Mouse (Mus musculus) heart, embryonic 10.5 days (tissue): Measurements from ENCODE around the gene Gm2075. TPM values are rescaled to one million over a fixed set of nuclear protein-coding genes. Genes with fewer than 3 reads are reported as not detected.
"Not testable (repeated sequence)": the region's sequence is repeated elsewhere in the genome, so short reads cannot be mapped to it uniquely, and the experiment has no call there.

Source experiments
- DNase-seq: peaks from one replicate; pipeline ENCODE4 v3.0.0-alpha.2; 2017; ENCODE audit warnings: low spot score
- H3K27ac ChIP-seq: fragments of 300-500 bp; sonication (generic); 2 replicates; pipeline ENCODE4 v1.5.1; 2016; ENCODE audit warnings: mild to moderate bottlenecking
- H3K27me3 ChIP-seq: fragments of 300-500 bp; sonication (generic); 2 replicates; pipeline ENCODE4 v1.6.1; 2016; ENCODE audit warnings: mild to moderate bottlenecking; ENCODE audit not compliant: poor library complexity, insufficient read depth, severe bottlenecking
- H3K36me3 ChIP-seq: fragments of 300-500 bp; sonication (generic); 2 replicates; pipeline ENCODE4 v1.6.1; 2016; ENCODE audit warnings: mild to moderate bottlenecking, moderate library complexity
- H3K4me1 ChIP-seq: fragments of 300-500 bp; sonication (generic); 2 replicates; pipeline ENCODE4 v1.6.1; 2016; ENCODE audit warnings: mild to moderate bottlenecking
- H3K4me3 ChIP-seq: fragments of 300-500 bp; sonication (generic); 2 replicates; pipeline ENCODE4 v1.5.1; 2016; ENCODE audit warnings: mild to moderate bottlenecking, moderate library complexity
- H3K9me3 ChIP-seq: fragments of 300-500 bp; sonication (generic); 2 replicates; pipeline ENCODE4 v1.6.1; 2016; ENCODE audit warnings: mild to moderate bottlenecking, moderate library complexity
- WGBS: fragments of 180-500 bp; shearing (Covaris S2); methylation state at CpG from one replicate; pipeline ENCODE4 v1.1.7; 2016; 5-methylcytosine and 5-hydroxymethylcytosine counted together
- polyA plus RNA-seq: library from polyadenylated mRNA; unstranded; fragments of >200 nt; fragmentation: Nextera tagmentation; extraction: Ambion mirVana; gene quantifications from 2 replicates; pipeline ENCODE4 v1.2.1, GENCODE M21; 2016

The Gm2075 gene
- polyA plus RNA-seq: not detected in 2 replicates

GRCm38 (mm10) chr12:88011548-88011947 is at the start of gene Gm2075:
Gene Gm2075, plus strand, starts transcription at chr12:88011848.
- H3K27ac ChIP-seq, H3K27me3 ChIP-seq, H3K4me3 ChIP-seq, H3K4me1 ChIP-seq, H3K9me3 ChIP-seq, H3K36me3 ChIP-seq, DNase-seq: not testable (repeated sequence)
- WGBS: no CpG with 5 or more reads among the region's 1 CpGs

- DNase-seq, H3K27ac ChIP-seq, H3K4me1 ChIP-seq, H3K4me3 ChIP-seq, H3K9me3 ChIP-seq, H3K27me3 ChIP-seq, H3K36me3 ChIP-seq: not testable (repeated sequence)
Measured at GRCm38 (mm10) chr12:87984000-87984399, 27.6 kb upstream of the Gm2075 start.

DNA sequence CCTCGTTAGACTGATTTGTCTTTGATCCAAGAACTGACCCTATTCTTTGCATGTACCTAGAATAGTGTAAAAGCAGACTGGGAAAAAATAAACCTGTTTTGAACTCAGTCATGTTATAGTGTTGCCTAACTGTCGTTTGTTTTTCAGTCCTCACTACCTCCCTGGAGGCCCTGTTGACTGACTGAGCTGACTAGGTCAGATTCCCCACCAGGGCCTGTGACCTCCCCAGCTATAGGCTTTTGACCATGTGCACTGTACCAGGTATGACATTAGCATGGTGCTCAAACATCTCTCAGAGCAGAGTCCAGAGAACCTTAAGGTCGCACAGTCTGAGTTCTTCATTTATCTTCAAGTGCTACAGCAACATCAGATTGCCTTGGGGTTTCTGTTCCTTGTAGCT is 7.5 kb upstream of the Gm2075 start:
- not testable (repeated sequence) for H3K36me3 ChIP-seq, H3K27ac ChIP-seq, DNase-seq, H3K9me3 ChIP-seq, H3K27me3 ChIP-seq, H3K4me1 ChIP-seq, H3K4me3 ChIP-seq
- 64% methylated on average over 3 of the region's 3 CpGs for WGBS

DNA sequence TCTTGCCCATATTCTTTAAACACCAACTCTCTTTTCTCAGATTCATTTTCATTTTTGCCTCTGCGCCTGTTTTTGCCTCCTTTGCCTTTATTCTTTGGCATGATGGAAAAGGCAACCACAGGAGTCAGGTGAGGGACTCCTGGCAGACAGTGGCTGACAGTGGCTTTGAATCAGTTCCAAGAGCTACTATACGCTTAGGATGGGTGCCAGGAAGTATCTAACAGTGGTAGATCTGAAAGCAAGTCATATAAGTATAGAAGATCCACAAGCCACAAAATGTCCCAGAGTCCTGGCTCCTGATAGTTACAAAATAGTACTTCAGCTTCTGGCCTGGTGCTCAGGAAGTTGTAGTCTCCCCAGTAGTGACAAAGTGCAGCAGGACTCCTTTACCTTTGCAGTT is 7.0 kb downstream of the Gm2075 start, which contains the start of gene Gm6803:
Gm6803 (minus strand) TSS at position 101 of the 400 bp plus-strand sequence.
- not testable (repeated sequence) for H3K9me3 ChIP-seq, H3K36me3 ChIP-seq, H3K4me3 ChIP-seq, H3K27ac ChIP-seq, H3K27me3 ChIP-seq, H3K4me1 ChIP-seq, DNase-seq
- WGBS: 69% methylated on average over 2 of the region's 2 CpGs

DNA sequence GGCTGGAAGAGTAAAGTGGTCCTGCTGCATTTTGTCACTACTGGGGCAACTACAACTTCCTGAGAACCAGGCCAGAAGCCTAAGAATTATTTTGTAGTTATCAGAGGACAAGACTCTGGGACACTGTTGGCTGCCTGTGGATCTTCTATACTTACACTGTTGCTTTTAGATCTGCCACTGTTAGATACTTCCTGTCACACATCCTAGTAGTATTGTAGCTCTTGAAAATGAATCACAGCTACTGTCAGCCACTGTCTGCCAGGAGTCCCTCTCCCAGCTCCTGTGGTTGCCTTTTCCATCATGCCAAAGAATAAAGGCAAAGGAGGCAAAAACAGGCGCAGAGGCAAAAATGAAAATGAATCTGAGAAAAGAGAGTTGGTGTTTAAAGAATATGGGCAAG is 15.1 kb downstream of the Gm2075 start, which contains the start of gene Gm2056:
Gm2056 (plus strand) TSS at position 301 of the 400 bp plus-strand sequence.
- H3K4me1 ChIP-seq, H3K9me3 ChIP-seq, H3K36me3 ChIP-seq, H3K27me3 ChIP-seq, H3K27ac ChIP-seq, DNase-seq, H3K4me3 ChIP-seq: not testable (repeated sequence)
- 72% methylated on average over 1 of the region's 1 CpGs for WGBS

GRCm38 (mm10) chr12:88032250-88032649 is 20.6 kb downstream of the Gm2075 start:
- 93% methylated on average over 5 of the region's 5 CpGs for WGBS
- not testable (repeated sequence) for H3K36me3 ChIP-seq, H3K9me3 ChIP-seq, H3K4me1 ChIP-seq, DNase-seq, H3K4me3 ChIP-seq, H3K27ac ChIP-seq, H3K27me3 ChIP-seq

GRCm38 (mm10) chr12:88039062-88039461 is 27.4 kb downstream of the Gm2075 start:
- H3K27ac ChIP-seq, H3K4me3 ChIP-seq, H3K36me3 ChIP-seq, H3K4me1 ChIP-seq, H3K9me3 ChIP-seq, DNase-seq, H3K27me3 ChIP-seq: not testable (repeated sequence)

DNA sequence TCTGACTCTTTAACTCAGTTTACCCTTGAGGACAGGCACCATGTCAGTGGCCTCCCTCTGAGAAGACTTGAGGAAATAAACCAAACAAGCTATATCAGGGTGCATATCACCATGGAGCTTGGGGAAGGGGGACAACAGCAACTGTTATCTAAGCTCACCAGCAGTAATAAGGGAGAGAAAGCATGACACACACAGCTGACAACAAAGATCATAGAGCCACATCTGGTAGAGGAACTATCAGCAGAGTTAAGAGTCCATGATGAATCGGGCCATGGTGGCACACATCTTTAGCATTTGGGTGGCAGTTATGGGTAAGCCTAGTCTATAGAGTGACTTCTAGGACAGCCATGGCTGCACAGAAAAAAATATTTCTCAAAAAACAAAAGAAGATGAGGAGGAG is 28.1 kb downstream of the Gm2075 start:
- not testable (repeated sequence) for H3K4me3 ChIP-seq, H3K36me3 ChIP-seq, H3K4me1 ChIP-seq, H3K9me3 ChIP-seq, DNase-seq, H3K27ac ChIP-seq, H3K27me3 ChIP-seq
- 73% methylated on average over 1 of the region's 1 CpGs for WGBS

DNA sequence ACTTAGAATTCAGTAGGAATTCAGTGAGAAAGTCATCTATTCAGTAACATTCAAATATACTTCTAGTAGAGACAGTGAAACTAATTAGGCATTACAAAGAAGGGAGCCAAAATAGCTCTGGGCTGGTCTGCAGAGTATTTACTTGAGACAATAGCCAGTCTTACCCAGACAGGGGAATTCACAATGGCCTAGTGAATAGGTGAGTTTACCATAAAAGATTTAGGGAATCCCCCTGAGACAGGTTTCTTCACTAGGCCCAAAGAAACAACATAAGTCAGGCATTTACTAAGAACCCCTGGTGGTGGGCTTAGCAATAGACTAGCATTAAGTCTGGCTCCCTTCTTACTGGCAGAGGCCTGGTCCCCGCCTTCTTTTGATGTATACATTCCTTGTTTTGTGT is 33.6 kb downstream of the Gm2075 start:
- not testable (repeated sequence) for H3K4me1 ChIP-seq, DNase-seq, H3K4me3 ChIP-seq, H3K27me3 ChIP-seq, H3K9me3 ChIP-seq, H3K36me3 ChIP-seq, H3K27ac ChIP-seq
- 62% methylated on average over 1 of the region's 1 CpGs for WGBS

Other genes starting within 250 kb of the Gm2075 start
- gene Gm21319, start 236.1 kb upstream of the Gm2075 start, polyA plus RNA-seq: not detected in 2 replicates
- gene Gm21936, start 216.3 kb upstream of the Gm2075 start, polyA plus RNA-seq: not detected in 2 replicates
- gene BB287469, start 195.3 kb upstream of the Gm2075 start, polyA plus RNA-seq: not detected in 2 replicates
- not detected in 2 replicates for gene Gm2001, start 169.5 kb upstream of the Gm2075 start, polyA plus RNA-seq
- gene Gm2016, start 137.8 kb upstream of the Gm2075 start, polyA plus RNA-seq: not detected in 2 replicates
- gene Gm2022, start 116.5 kb upstream of the Gm2075 start, polyA plus RNA-seq: not detected in 2 replicates
- gene Gm2035, start 92.0 kb upstream of the Gm2075 start, polyA plus RNA-seq: not detected in 2 replicates
- not detected in 2 replicates for gene Gm2042, start 57.8 kb upstream of the Gm2075 start, polyA plus RNA-seq
- not detected in 2 replicates for gene Gm6803, start 6.9 kb downstream of the Gm2075 start, polyA plus RNA-seq
- not detected in 2 replicates for gene Gm2056, start 15.2 kb downstream of the Gm2075 start, polyA plus RNA-seq
- gene Gm16368, start 71.8 kb downstream of the Gm2075 start, polyA plus RNA-seq: not detected in 2 replicates
- gene Gm10436, start 170.3 kb downstream of the Gm2075 start, polyA plus RNA-seq: not detected in 2 replicates
- gene Gm8332, start 238.3 kb downstream of the Gm2075 start, polyA plus RNA-seq: not detected in 2 replicates